Mouse (Mus musculus) kidney, adult 9 months (tissue): ENCODE results near the gene Oas2.
"Not testable (repeated sequence)": the region's sequence is repeated elsewhere in the genome, so short reads cannot be mapped to it uniquely, and the experiment has no call there.

Source experiments
- DNase-seq: peaks from one replicate; pipeline ENCODE4 v3.0.0; 2022

The Oas2 gene

GRCm38 (mm10) chr5:120749688-120750087 lies at the start of gene Oas2:
Gene Oas2, minus strand, starts transcription at chr5:120749853.
- no peak for DNase-seq

GRCm38 (mm10) chr5:120798943-120799342 lies 49.3 kb upstream of the Oas2 start:
- DNase-seq: not testable (repeated sequence)

GRCm38 (mm10) chr5:120798147-120798546 lies 48.5 kb upstream of the Oas2 start:
- not testable (repeated sequence) for DNase-seq

GRCm38 (mm10) chr5:120795480-120796034 lies 45.9 kb upstream of the Oas2 start, which contains the start of gene Oas1e:
Gene Oas1e, minus strand, starts transcription at chr5:120795530.
- DNase-seq: not testable (repeated sequence)

GRCm38 (mm10) chr5:120793043-120793442 lies 43.4 kb upstream of the Oas2 start:
- peak; percentile 67 for DNase-seq

- no peak for DNase-seq
These were observed 37.4 kb upstream of the Oas2 start for GRCm38 (mm10) chr5:120787042-120787441.

- DNase-seq: no peak
These were observed 32.8 kb upstream of the Oas2 start for GRCm38 (mm10) chr5:120782446-120782845.

GRCm38 (mm10) chr5:120781646-120782045 lies 32.0 kb upstream of the Oas2 start:
- DNase-seq: no peak

GRCm38 (mm10) chr5:120779922-120780321 lies 30.3 kb upstream of the Oas2 start:
- DNase-seq: no peak

- DNase-seq: no peak
These were observed 29.3 kb upstream of the Oas2 start for GRCm38 (mm10) chr5:120778941-120779340.

- no peak for DNase-seq
These were observed 27.8 kb upstream of the Oas2 start, which contains the start of gene Oas3 for GRCm38 (mm10) chr5:120777478-120777877. Gene Oas3, minus strand, starts transcription at chr5:120777661.

GRCm38 (mm10) chr5:120776801-120777200 lies 27.1 kb upstream of the Oas2 start:
- no peak for DNase-seq

- no peak for DNase-seq
These were observed 25.8 kb upstream of the Oas2 start for GRCm38 (mm10) chr5:120775287-120775985.

GRCm38 (mm10) chr5:120769396-120769795 lies 19.7 kb upstream of the Oas2 start:
- DNase-seq: no peak

GRCm38 (mm10) chr5:120765010-120765409 lies 15.4 kb upstream of the Oas2 start:
- DNase-seq: no peak

- DNase-seq: no peak
These were observed 12.2 kb upstream of the Oas2 start for GRCm38 (mm10) chr5:120761901-120762300.

- DNase-seq: no peak
These were observed 4.6 kb upstream of the Oas2 start for GRCm38 (mm10) chr5:120754215-120754614.

- no peak for DNase-seq
These were observed 3.1 kb upstream of the Oas2 start for GRCm38 (mm10) chr5:120752786-120753185.

- no peak for DNase-seq
These were observed 1.6 kb upstream of the Oas2 start for GRCm38 (mm10) chr5:120751206-120751605.

- DNase-seq: peak; percentile 62
These were observed 3.2 kb downstream of the Oas2 start for GRCm38 (mm10) chr5:120746451-120746850.

- peak; percentile 41 for DNase-seq
These were observed 7.5 kb downstream of the Oas2 start for GRCm38 (mm10) chr5:120742125-120742524.

GRCm38 (mm10) chr5:120734380-120734990 lies 15.2 kb downstream of the Oas2 start:
- no peak for DNase-seq

GRCm38 (mm10) chr5:120733696-120734095 lies 16.0 kb downstream of the Oas2 start:
- no peak for DNase-seq

- no peak for DNase-seq
These were observed 16.9 kb downstream of the Oas2 start for GRCm38 (mm10) chr5:120732740-120733139.
